Mouse (Mus musculus) limb, embryonic 11.5 days (tissue): ENCODE measurements around the gene Gm1043. TPM values are rescaled to one million over a fixed set of nuclear protein-coding genes. Genes with fewer than 3 reads are reported as not detected.

Experiments used
- polyA plus RNA-seq: library from polyadenylated mRNA; unstranded; fragments of >200 nt; fragmentation: Nextera tagmentation; extraction: Ambion mirVana; gene quantifications from 2 replicates; pipeline ENCODE4 v1.2.1, GENCODE M21; 2014

Gene Gm1043
- polyA plus RNA-seq, 1 experiment from 2014 or later = not detected

Other genes starting within 250 kb of the Gm1043 start
- 0.11 and 0.24 TPM in 2 replicates for gene Ppp2r2c, start 216.9 kb upstream of the Gm1043 start, polyA plus RNA-seq
- gene Wfs1, start 96.2 kb upstream of the Gm1043 start, polyA plus RNA-seq = 6.3 and 7.1 TPM in 2 replicates
- gene Crmp1, start 156.6 kb downstream of the Gm1043 start, polyA plus RNA-seq = 36.6 and 37.1 TPM in 2 replicates